Mouse (Mus musculus): ENCODE measurements around the gene Slc5a10. TPM values are rescaled to one million over a fixed set of nuclear protein-coding genes. Genes with fewer than 3 reads are reported as not detected.

Slc5a10 gene
- polyA plus RNA-seq, 1 experiment, result not detected

DNA sequence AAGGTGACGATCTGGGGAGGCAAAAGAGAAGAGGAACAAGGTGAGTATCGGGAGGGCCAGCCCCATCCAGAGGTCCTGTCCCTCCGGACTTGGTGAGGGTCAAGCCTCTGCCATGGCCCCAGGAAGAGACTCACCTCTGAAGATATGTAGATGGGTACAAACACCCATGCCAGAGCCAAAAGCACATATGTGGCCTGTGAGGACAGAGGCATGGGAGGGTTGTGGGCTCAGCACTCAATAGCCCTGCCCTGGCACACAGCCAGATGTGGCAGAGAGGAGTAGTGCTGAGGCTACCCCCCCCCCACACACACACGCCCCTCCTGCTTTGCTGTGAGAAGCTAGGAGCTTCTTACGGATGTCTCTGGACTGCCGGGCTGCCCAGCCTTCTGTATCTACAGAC is 5.5 kb downstream of the Slc5a10 start:
- H3K79me2 ChIP-seq (ENCODE audit: control insufficient read depth, insufficient read depth), result no peaks in the 10 kb centered on the region
- H3K36me3 ChIP-seq (ENCODE audit: control insufficient read depth, insufficient read depth), result no peaks in the 10 kb centered on the region
- no peak overlapping the region for H3ac ChIP-seq (ENCODE audit: control insufficient read depth, insufficient read length, low read depth)
- H3K27me3 ChIP-seq (ENCODE audit: control insufficient read depth, insufficient read depth, insufficient read length), result no peaks in the 10 kb centered on the region
- no peaks in the 10 kb centered on the region for H3K79me3 ChIP-seq (ENCODE audit: low read depth)
- H3K4me3 ChIP-seq (ENCODE audit: insufficient read depth, poor library complexity, severe bottlenecking), result no peak overlapping the region
- TF ChIP-seq MYOG (IDR thresholded peaks at IDR 0.05; ENCODE audit: control insufficient read depth, extremely low read depth, insufficient read length) (no peak), CEBPB (IDR thresholded peaks at IDR 0.05; ENCODE audit: low read depth) (no peak), USF1 (IDR thresholded peaks at IDR 0.05; ENCODE audit: low read depth) (no peak)

DNA sequence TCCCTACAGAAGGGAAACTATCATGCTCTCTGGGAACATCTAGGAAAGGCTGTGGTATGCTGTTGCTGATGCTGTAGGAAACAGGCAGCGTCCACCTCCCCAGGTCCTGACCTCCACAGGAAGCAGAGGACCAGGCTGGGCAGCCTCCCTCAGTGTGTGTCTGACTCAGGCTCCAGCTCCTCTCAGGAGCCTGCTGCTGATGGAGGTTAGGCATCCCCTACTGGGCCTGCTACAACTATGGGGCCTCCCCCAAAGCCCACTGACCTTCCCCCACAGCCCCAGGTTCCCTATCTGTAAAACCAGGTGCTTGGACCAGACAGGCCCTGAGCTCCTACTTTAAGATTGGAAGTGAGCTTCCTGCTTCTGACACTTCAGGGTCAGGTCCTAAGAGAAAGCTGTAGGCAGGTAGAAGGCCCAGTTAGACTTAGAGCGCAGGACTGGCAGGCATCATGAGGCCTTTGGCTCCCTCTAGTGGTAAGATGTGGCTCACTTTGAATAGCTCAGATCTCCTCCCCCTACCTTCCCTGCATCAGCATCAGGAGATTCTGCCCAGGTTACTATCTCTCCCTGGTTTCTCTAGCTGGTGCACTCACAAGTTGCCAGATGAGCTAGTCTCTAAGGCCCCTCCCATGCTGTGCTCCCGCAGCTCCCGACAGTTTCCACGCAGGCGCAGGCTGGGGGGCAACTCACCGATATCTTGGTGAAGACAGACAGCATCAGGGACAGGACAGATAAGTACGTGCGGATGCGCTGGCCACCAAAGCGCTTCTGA is 6.1 kb downstream of the Slc5a10 start:
- Histone ChIP-seq H3K4me3 (ENCODE audit: insufficient read depth, poor library complexity, severe bottlenecking) (no peak overlapping the region), H3K79me2 (ENCODE audit: control insufficient read depth, insufficient read depth) (no peaks in the 10 kb centered on the region), H3K36me3 (ENCODE audit: control insufficient read depth, insufficient read depth) (no peaks in the 10 kb centered on the region), H3K79me3 (ENCODE audit: low read depth) (no peaks in the 10 kb centered on the region), H3ac (ENCODE audit: control insufficient read depth, insufficient read length, low read depth) (no peak overlapping the region), H3K27me3 (ENCODE audit: control insufficient read depth, insufficient read depth, insufficient read length) (no peaks in the 10 kb centered on the region)
- TF ChIP-seq USF1 (IDR thresholded peaks at IDR 0.05; ENCODE audit: low read depth) (no peak), CEBPB (IDR thresholded peaks at IDR 0.05; ENCODE audit: low read depth) (no peak), FOSL1 (IDR thresholded peaks at IDR 0.05; ENCODE audit: insufficient read depth, low read length, poor library complexity, severe bottlenecking) (no peak), MAX (IDR thresholded peaks at IDR 0.05) (no peak), MYOD1 (IDR thresholded peaks at IDR 0.05; ENCODE audit: control insufficient read depth, insufficient read length, low read depth) (no peak), CTCF (IDR thresholded peaks at IDR 0.05; ENCODE audit: control insufficient read depth, insufficient read depth, insufficient read length) (peak; percentile 78), MYOG (IDR thresholded peaks at IDR 0.05; ENCODE audit: control insufficient read depth, extremely low read depth, insufficient read length) (no peak)

DNA sequence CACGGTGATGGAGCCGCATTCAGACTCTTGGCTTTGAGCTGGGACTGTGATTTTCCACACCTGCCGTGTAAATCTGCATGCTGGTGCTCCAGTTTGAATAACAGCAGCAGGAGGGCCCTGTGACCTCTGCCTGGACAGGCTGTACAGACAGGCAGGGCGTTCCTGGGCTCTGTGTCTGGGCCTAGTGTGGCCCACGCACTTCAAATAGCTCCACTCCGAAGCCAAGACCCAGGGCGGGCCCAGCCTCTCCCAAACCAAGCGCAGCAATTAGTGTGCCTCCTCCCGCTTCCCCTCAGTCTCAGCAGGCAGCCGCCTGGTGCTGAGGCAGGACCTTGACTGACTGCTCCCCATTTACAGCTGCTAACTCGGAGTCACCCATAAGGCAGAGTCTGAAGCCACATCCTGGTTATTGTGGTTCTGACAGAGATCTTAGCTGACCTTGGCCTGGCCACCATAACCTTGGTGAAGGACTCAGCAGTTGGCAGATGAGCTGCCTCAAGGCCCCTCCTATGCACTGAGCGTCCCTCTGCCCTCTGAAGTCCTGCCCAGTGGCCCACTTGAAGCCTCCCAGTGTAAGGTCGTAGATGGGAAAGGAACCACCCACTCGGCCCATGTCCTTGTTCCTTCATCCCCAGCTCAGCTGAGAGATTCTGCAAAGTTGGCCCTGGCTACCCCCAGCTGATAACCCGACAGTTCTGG is 7.3 kb downstream of the Slc5a10 start:
- TF ChIP-seq MYOG (IDR thresholded peaks at IDR 0.05; ENCODE audit: control insufficient read depth, extremely low read depth, insufficient read length) (no peak), CEBPB (IDR thresholded peaks at IDR 0.05; ENCODE audit: low read depth) (no peak), USF1 (IDR thresholded peaks at IDR 0.05; ENCODE audit: low read depth) (no peak), MAX (IDR thresholded peaks at IDR 0.05) (no peak), MYOD1 (IDR thresholded peaks at IDR 0.05; ENCODE audit: control insufficient read depth, insufficient read length, low read depth) (no peak), CTCF (IDR thresholded peaks at IDR 0.05; ENCODE audit: control insufficient read depth, insufficient read depth, insufficient read length) (no peak), FOSL1 (IDR thresholded peaks at IDR 0.05; ENCODE audit: insufficient read depth, low read length, poor library complexity, severe bottlenecking) (no peak)
- no peaks in the 10 kb centered on the region for H3K79me3 ChIP-seq (ENCODE audit: low read depth)
- no peaks in the 10 kb centered on the region for H3K79me2 ChIP-seq (ENCODE audit: control insufficient read depth, insufficient read depth)
- no peaks in the 10 kb centered on the region for H3K36me3 ChIP-seq (ENCODE audit: control insufficient read depth, insufficient read depth)
- H3K4me3 ChIP-seq (ENCODE audit: insufficient read depth, poor library complexity, severe bottlenecking), result no peak overlapping the region
- H3K27me3 ChIP-seq (ENCODE audit: control insufficient read depth, insufficient read depth, insufficient read length), result no peaks in the 10 kb centered on the region
- H3ac ChIP-seq (ENCODE audit: control insufficient read depth, insufficient read length, low read depth), result no peak overlapping the region

DNA sequence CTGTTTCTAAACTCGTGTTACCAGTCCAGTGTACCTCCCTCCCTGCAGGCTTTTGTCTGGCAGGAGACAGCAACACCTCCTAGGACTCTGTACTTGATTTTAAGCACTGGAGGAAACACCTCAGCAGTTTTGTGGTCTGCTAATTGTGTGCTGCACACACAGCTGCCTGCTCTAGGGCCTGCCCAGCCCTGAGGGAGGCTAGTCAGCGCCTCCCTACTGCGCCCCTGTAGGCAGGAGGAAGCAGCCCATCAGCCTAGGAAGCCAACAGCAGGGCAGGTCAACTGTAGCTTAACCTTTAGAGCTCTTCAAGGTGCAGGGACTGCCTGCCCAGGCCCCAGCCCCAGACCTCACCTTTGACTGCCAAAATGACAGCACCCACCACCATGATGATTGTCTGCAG is 11.7 kb downstream of the Slc5a10 start:
- no peak for TF ChIP-seq FOSL1 (IDR thresholded peaks at IDR 0.05; ENCODE audit: insufficient read depth, low read length, poor library complexity, severe bottlenecking)
- no peak for TF ChIP-seq CTCF (IDR thresholded peaks at IDR 0.05; ENCODE audit: control insufficient read depth, insufficient read depth, insufficient read length)
- TF ChIP-seq CEBPB (IDR thresholded peaks at IDR 0.05; ENCODE audit: low read depth), result no peak
- no peak for TF ChIP-seq USF1 (IDR thresholded peaks at IDR 0.05; ENCODE audit: low read depth)
- no peak for TF ChIP-seq MYOG (IDR thresholded peaks at IDR 0.05; ENCODE audit: control insufficient read depth, extremely low read depth, insufficient read length)
- no peak for TF ChIP-seq MYOD1 (IDR thresholded peaks at IDR 0.05; ENCODE audit: control insufficient read depth, insufficient read length, low read depth)
- TF ChIP-seq MAX (IDR thresholded peaks at IDR 0.05), result no peak
- Histone ChIP-seq H3K79me2 (ENCODE audit: control insufficient read depth, insufficient read depth) (no peaks in the 10 kb centered on the region), H3K36me3 (ENCODE audit: control insufficient read depth, insufficient read depth) (no peaks in the 10 kb centered on the region), H3K27me3 (ENCODE audit: control insufficient read depth, insufficient read depth, insufficient read length) (no peaks in the 10 kb centered on the region), H3ac (ENCODE audit: control insufficient read depth, insufficient read length, low read depth) (no peak overlapping the region), H3K79me3 (ENCODE audit: low read depth) (no peaks in the 10 kb centered on the region), H3K4me3 (ENCODE audit: insufficient read depth, poor library complexity, severe bottlenecking) (no peak overlapping the region)

DNA sequence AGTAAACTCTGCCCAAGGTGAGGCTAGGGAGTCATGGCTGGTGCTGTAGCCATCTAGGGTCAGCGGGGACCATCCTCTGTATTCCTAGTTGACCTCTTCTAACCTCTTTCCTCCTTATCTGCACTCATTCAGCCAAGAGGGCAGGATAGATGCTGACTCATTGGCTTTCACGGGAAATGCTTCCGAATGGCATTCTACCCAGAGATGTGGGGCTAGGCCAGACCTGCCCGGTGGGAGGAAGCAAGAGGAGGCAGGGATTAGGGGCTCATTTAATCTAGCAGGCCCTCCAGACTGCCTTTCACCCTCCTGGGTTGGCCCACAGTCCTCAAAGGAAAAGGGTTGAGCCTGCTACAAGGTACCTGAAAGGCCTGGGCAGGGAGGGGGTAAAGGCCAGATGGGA is 14.4 kb downstream of the Slc5a10 start:
- Histone ChIP-seq H3ac (ENCODE audit: control insufficient read depth, insufficient read length, low read depth) (no peak overlapping the region), H3K79me3 (ENCODE audit: low read depth) (no peaks in the 10 kb centered on the region), H3K4me3 (ENCODE audit: insufficient read depth, poor library complexity, severe bottlenecking) (no peak overlapping the region), H3K27me3 (ENCODE audit: control insufficient read depth, insufficient read depth, insufficient read length) (no peaks in the 10 kb centered on the region), H3K79me2 (ENCODE audit: control insufficient read depth, insufficient read depth) (no peaks in the 10 kb centered on the region), H3K36me3 (ENCODE audit: control insufficient read depth, insufficient read depth) (no peaks in the 10 kb centered on the region)
- TF ChIP-seq CTCF (IDR thresholded peaks at IDR 0.05; ENCODE audit: control insufficient read depth, insufficient read depth, insufficient read length), result no peak
- TF ChIP-seq USF1 (IDR thresholded peaks at IDR 0.05; ENCODE audit: low read depth), result no peak
- no peak for TF ChIP-seq CEBPB (IDR thresholded peaks at IDR 0.05; ENCODE audit: low read depth)
- TF ChIP-seq FOSL1 (IDR thresholded peaks at IDR 0.05; ENCODE audit: insufficient read depth, low read length, poor library complexity, severe bottlenecking), result no peak
- no peak for TF ChIP-seq MAX (IDR thresholded peaks at IDR 0.05)
- TF ChIP-seq MYOD1 (IDR thresholded peaks at IDR 0.05; ENCODE audit: control insufficient read depth, insufficient read length, low read depth), result no peak
- no peak for TF ChIP-seq MYOG (IDR thresholded peaks at IDR 0.05; ENCODE audit: control insufficient read depth, extremely low read depth, insufficient read length)
